Mouse (Mus musculus) forebrain, embryonic 13.5 days (tissue): Measurements from ENCODE around the gene Ctbs. TPM values are rescaled to one million over a fixed set of nuclear protein-coding genes. Genes with fewer than 3 reads are reported as not detected.
"Not testable (repeated sequence)": the region's sequence is repeated elsewhere in the genome, so short reads cannot be mapped to it uniquely, and the experiment has no call there.

Source experiments
- ATAC-seq: fragments of 200-750 bp; cut with Nextera tagmentation; 2 replicates; pipeline ENCODE4 v1.8.0; 2017
- H3K27ac ChIP-seq: fragments of 300-500 bp; sonication (generic); 2 replicates; pipeline ENCODE4 v1.5.1; 2015; ENCODE audit warnings: inconsistent platforms, mild to moderate bottlenecking, moderate library complexity
- H3K27me3 ChIP-seq: fragments of 300-500 bp; sonication (generic); 2 replicates; pipeline ENCODE4 v1.6.1; 2015; ENCODE audit warnings: mild to moderate bottlenecking, inconsistent platforms
- H3K36me3 ChIP-seq: fragments of 300-500 bp; sonication (generic); 2 replicates; pipeline ENCODE4 v1.6.1; 2015; ENCODE audit warnings: mild to moderate bottlenecking, inconsistent platforms; ENCODE audit not compliant: poor library complexity, severe bottlenecking
- H3K4me1 ChIP-seq: fragments of 300-500 bp; sonication (generic); 2 replicates; pipeline ENCODE4 v1.6.1; 2015; ENCODE audit warnings: inconsistent platforms
- H3K4me2 ChIP-seq: fragments of 300-500 bp; sonication (generic); 2 replicates; pipeline ENCODE4 v1.6.1; 2015; ENCODE audit warnings: inconsistent platforms, mild to moderate bottlenecking, moderate library complexity
- H3K4me3 ChIP-seq: fragments of 300-500 bp; sonication (generic); 2 replicates; pipeline ENCODE4 v1.5.1; 2015; ENCODE audit warnings: mild to moderate bottlenecking, inconsistent platforms
- H3K9ac ChIP-seq: fragments of 300-500 bp; sonication (generic); 2 replicates; pipeline ENCODE4 v1.6.1; 2015; ENCODE audit warnings: mild to moderate bottlenecking, inconsistent platforms
- H3K9me3 ChIP-seq: fragments of 300-500 bp; sonication (generic); replicated peaks from 2 replicates; pipeline ENCODE4 v1.6.1; 2016; ENCODE audit warnings: inconsistent platforms
- WGBS: fragments of 180-500 bp; shearing (Covaris S2); methylation state at CpG from one replicate; pipeline ENCODE4 v1.1.7; 2015; 5-methylcytosine and 5-hydroxymethylcytosine counted together
- polyA plus RNA-seq: library from polyadenylated mRNA; unstranded; fragments of >200 nt; fragmentation: Nextera tagmentation; extraction: Ambion mirVana; gene quantifications from 2 replicates; pipeline ENCODE4 v1.2.1, GENCODE M21; 2015

Gene Ctbs
- polyA plus RNA-seq, 1 experiment from 2014 or later = 3.5 TPM

- H3K4me3 ChIP-seq = no peak overlapping the region
- H3K9ac ChIP-seq = no peak overlapping the region
- whole genome bisulfite sequencing = 92% methylated on average over 12 of the region's 12 CpGs
- H3K36me3 ChIP-seq = peaks cover 23% of the 10 kb centered on the region
- peaks cover 18% of the 10 kb centered on the region for H3K4me1 ChIP-seq
- H3K27me3 ChIP-seq = no peaks in the 10 kb centered on the region
- no peak overlapping the region; the same call in 1 of the 2 replicates for H3K27ac ChIP-seq
- H3K9me3 ChIP-seq = no peaks in the 10 kb centered on the region
- H3K4me2 ChIP-seq = no peak overlapping the region
- ATAC-seq = no peak
These were observed 35.0 kb upstream of the Ctbs start for GRCm38 (mm10) chr3:146414555-146414954.

- H3K9ac ChIP-seq = no peak overlapping the region
- no peak overlapping the region for H3K4me3 ChIP-seq
- H3K27me3 ChIP-seq = no peaks in the 10 kb centered on the region
- H3K4me1 ChIP-seq = no peaks in the 10 kb centered on the region
- H3K4me2 ChIP-seq = no peak overlapping the region
- ATAC-seq = no peak
- H3K36me3 ChIP-seq = peaks cover 50% of the 10 kb centered on the region
- 96% methylated on average over 8 of the region's 8 CpGs for WGBS
- no peaks in the 10 kb centered on the region for H3K9me3 ChIP-seq
- no peak overlapping the region for H3K27ac ChIP-seq
These were observed 31.7 kb upstream of the Ctbs start for GRCm38 (mm10) chr3:146417873-146418272.

GRCm38 (mm10) chr3:146418901-146419300 lies 30.7 kb upstream of the Ctbs start:
- no peak for ATAC-seq
- H3K4me3 ChIP-seq = no peak overlapping the region
- no peaks in the 10 kb centered on the region for H3K4me1 ChIP-seq
- 93% methylated on average over 7 of the region's 7 CpGs for WGBS
- H3K9ac ChIP-seq = no peak overlapping the region
- H3K9me3 ChIP-seq = no peaks in the 10 kb centered on the region
- H3K36me3 ChIP-seq = peaks cover 59% of the 10 kb centered on the region
- H3K27me3 ChIP-seq = no peaks in the 10 kb centered on the region
- no peak overlapping the region for H3K27ac ChIP-seq
- no peak overlapping the region for H3K4me2 ChIP-seq

- ATAC-seq = no peak
- no peak overlapping the region for H3K9ac ChIP-seq
- H3K27ac ChIP-seq = 0 out of 2 replicates have a peak overlapping the region, but pooled peaks have one; percentile 44
- H3K36me3 ChIP-seq = peaks cover 59% of the 10 kb centered on the region
- H3K9me3 ChIP-seq = no peaks in the 10 kb centered on the region
- H3K4me3 ChIP-seq = no peak overlapping the region
- 90% methylated on average over 9 of the region's 9 CpGs for WGBS
- H3K4me1 ChIP-seq = peaks cover 4% of the 10 kb centered on the region
- H3K4me2 ChIP-seq = no peak overlapping the region
- H3K27me3 ChIP-seq = no peaks in the 10 kb centered on the region
These were observed 30.1 kb upstream of the Ctbs start for GRCm38 (mm10) chr3:146419534-146419933.

GRCm38 (mm10) chr3:146419992-146420537 lies 29.5 kb upstream of the Ctbs start:
- ATAC-seq = no peak
- H3K4me2 ChIP-seq = no peak overlapping the region
- peaks cover 7% of the 10 kb centered on the region for H3K4me1 ChIP-seq
- no peak overlapping the region for H3K4me3 ChIP-seq
- H3K27me3 ChIP-seq = no peaks in the 10 kb centered on the region
- H3K27ac ChIP-seq = peak overlapping the region; percentile 2; the same call in 1 of the 2 replicates
- WGBS = 90% methylated on average over 15 of the region's 15 CpGs
- H3K9me3 ChIP-seq = no peaks in the 10 kb centered on the region
- H3K36me3 ChIP-seq = peaks cover 59% of the 10 kb centered on the region
- H3K9ac ChIP-seq = no peak overlapping the region

GRCm38 (mm10) chr3:146421787-146422186 lies 27.8 kb upstream of the Ctbs start:
- 76% methylated on average over 8 of the region's 8 CpGs for WGBS
- Histone ChIP-seq H3K9ac (no peak overlapping the region), H3K27me3 (no peaks in the 10 kb centered on the region), H3K4me1 (peaks cover 13% of the 10 kb centered on the region), H3K36me3 (peaks cover 65% of the 10 kb centered on the region), H3K27ac (no peak overlapping the region), H3K4me3 (no peak overlapping the region), H3K4me2 (no peak overlapping the region), H3K9me3 (no peaks in the 10 kb centered on the region)
- no peak for ATAC-seq

- ATAC-seq = no peak
- peaks cover 75% of the 10 kb centered on the region for H3K36me3 ChIP-seq
These were observed 25.9 kb upstream of the Ctbs start for GRCm38 (mm10) chr3:146423710-146424109.

GRCm38 (mm10) chr3:146424306-146424900 lies 25.2 kb upstream of the Ctbs start:
- Histone ChIP-seq H3K4me2 (no peak overlapping the region), H3K4me3 (no peak overlapping the region), H3K27me3 (no peaks in the 10 kb centered on the region), H3K9ac (no peak overlapping the region), H3K9me3 (no peaks in the 10 kb centered on the region), H3K4me1 (peaks cover 13% of the 10 kb centered on the region), H3K36me3 (peaks cover 72% of the 10 kb centered on the region), H3K27ac (peak overlapping the region; percentile 20; the same call in 1 of the 2 replicates)
- WGBS = 51% methylated on average over 7 of the region's 7 CpGs
- peak; percentile 54; the same call in 1 of the 2 replicates for ATAC-seq

More at GRCm38 (mm10) chr3:146423710-146424109, 25.9 kb upstream of the Ctbs start:
- H3K9me3 ChIP-seq = no peaks in the 10 kb centered on the region
- no peaks in the 10 kb centered on the region for H3K27me3 ChIP-seq
- H3K9ac ChIP-seq = no peak overlapping the region
- peaks cover 13% of the 10 kb centered on the region for H3K4me1 ChIP-seq
- H3K4me3 ChIP-seq = no peak overlapping the region
- whole genome bisulfite sequencing = 82% methylated on average over 7 of the region's 7 CpGs
- no peak overlapping the region for H3K27ac ChIP-seq
- H3K4me2 ChIP-seq = no peak overlapping the region

GRCm38 (mm10) chr3:146425902-146426301 lies 23.7 kb upstream of the Ctbs start:
- Histone ChIP-seq H3K9ac (no peak overlapping the region), H3K4me1 (peaks cover 13% of the 10 kb centered on the region), H3K36me3 (peaks cover 70% of the 10 kb centered on the region), H3K4me2 (no peak overlapping the region), H3K27me3 (no peaks in the 10 kb centered on the region), H3K9me3 (no peaks in the 10 kb centered on the region), H3K4me3 (no peak overlapping the region), H3K27ac (no peak overlapping the region)
- WGBS = 69% methylated on average over 7 of the region's 7 CpGs
- no peak for ATAC-seq

GRCm38 (mm10) chr3:146426489-146426888 lies 23.1 kb upstream of the Ctbs start:
- no peaks in the 10 kb centered on the region for H3K9me3 ChIP-seq
- H3K27ac ChIP-seq = no peak overlapping the region
- no peak overlapping the region for H3K4me2 ChIP-seq
- ATAC-seq = peak; percentile 74; the same call in 1 of the 2 replicates
- H3K36me3 ChIP-seq = peaks cover 74% of the 10 kb centered on the region
- H3K4me3 ChIP-seq = no peak overlapping the region
- H3K4me1 ChIP-seq = peaks cover 13% of the 10 kb centered on the region
- no peaks in the 10 kb centered on the region for H3K27me3 ChIP-seq
- H3K9ac ChIP-seq = no peak overlapping the region
- 62% methylated on average over 8 of the region's 8 CpGs for WGBS

- H3K9ac ChIP-seq, H3K4me3 ChIP-seq, ATAC-seq, H3K4me2 ChIP-seq, H3K27me3 ChIP-seq, H3K27ac ChIP-seq, H3K4me1 ChIP-seq, H3K9me3 ChIP-seq: not testable (repeated sequence)
- 90% methylated on average over 11 of the region's 11 CpGs for WGBS
- peaks cover 87% of the 10 kb centered on the region for H3K36me3 ChIP-seq
These were observed 16.5 kb upstream of the Ctbs start for GRCm38 (mm10) chr3:146433063-146433462.

GRCm38 (mm10) chr3:146433681-146434350 lies 15.8 kb upstream of the Ctbs start:
- Histone ChIP-seq H3K9me3 (no peaks in the 10 kb centered on the region), H3K36me3 (peaks cover 87% of the 10 kb centered on the region), H3K4me2 (no peak overlapping the region), H3K4me3 (no peak overlapping the region), H3K9ac (no peak overlapping the region), H3K27ac (no peak overlapping the region), H3K4me1 (no peaks in the 10 kb centered on the region), H3K27me3 (no peaks in the 10 kb centered on the region)
- ATAC-seq = no peak
- WGBS = 90% methylated on average over 14 of the region's 14 CpGs
